Mouse (Mus musculus) right cerebral cortex, postnatal 25 days (tissue): ENCODE results near the gene Nans.

Experiments used
- DNase-seq: peaks from one replicate; pipeline ENCODE4 v3.0.0; 2022

The Nans gene

DNA sequence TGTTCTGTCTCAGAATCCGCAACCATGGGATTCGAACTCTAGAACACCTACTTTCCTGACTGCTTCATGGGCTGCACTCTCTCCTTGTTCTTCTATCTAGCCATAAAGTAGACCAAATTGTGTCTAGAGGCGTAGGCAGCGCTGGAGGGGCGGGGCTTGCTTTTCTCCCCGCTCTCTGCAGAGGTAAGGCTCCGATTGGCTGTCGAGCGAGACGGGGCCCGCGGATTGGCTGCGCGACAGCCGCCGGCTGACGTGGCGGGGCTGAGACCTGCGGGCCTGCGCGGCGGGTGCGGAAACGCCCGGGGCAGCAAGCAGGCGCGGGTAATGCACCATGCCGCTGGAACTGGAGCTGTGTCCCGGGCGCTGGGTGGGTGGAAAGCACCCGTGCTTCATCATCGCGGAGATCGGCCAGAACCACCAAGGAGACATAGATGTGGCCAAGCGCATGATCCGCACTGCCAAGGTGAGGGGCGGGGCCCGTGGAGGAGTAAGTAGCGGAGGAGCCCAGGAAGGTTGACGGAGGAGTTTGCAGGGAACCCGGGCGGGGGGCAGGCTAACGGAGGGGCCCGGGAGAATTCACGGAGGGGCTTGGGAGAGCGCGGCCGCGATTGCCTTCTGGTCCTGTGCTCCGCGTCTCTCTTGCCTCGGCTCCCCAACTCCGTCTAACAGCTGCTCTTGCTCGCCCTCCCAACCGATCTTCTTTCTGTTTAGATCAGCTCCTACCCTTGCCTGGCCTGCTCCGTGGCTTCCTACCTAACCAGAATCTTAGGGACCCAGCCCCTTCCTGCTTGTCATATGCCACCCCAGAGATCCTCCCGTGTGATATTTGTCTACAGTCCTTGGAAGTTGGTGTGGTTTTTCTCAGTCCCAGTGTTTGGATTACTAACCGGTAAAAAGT is at the start of gene Nans:
Gene Nans, plus strand, starts transcription at position 221 of the 898 bp plus-strand sequence.
- peak; percentile 95 for DNase-seq

DNA sequence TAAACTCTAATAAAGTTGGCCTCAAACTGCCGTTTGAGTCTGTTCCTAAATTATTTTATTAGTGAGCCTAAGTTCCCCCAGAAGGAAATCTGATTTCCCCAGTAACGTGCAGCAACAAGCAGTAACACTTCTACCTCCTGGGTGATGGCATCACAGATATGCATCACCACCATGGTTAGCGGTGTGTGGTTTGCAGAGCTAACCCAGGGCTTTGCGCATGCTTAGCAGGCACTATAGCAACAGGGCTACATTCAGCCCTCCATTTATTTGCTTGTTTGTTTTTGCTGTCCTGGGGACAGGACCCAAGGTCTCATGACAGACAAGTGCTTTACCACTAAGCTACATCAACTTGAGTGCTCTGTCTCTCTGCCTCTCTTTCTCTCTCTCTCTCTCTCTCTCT is 46.5 kb upstream of the Nans start:
- no peak for DNase-seq

DNA sequence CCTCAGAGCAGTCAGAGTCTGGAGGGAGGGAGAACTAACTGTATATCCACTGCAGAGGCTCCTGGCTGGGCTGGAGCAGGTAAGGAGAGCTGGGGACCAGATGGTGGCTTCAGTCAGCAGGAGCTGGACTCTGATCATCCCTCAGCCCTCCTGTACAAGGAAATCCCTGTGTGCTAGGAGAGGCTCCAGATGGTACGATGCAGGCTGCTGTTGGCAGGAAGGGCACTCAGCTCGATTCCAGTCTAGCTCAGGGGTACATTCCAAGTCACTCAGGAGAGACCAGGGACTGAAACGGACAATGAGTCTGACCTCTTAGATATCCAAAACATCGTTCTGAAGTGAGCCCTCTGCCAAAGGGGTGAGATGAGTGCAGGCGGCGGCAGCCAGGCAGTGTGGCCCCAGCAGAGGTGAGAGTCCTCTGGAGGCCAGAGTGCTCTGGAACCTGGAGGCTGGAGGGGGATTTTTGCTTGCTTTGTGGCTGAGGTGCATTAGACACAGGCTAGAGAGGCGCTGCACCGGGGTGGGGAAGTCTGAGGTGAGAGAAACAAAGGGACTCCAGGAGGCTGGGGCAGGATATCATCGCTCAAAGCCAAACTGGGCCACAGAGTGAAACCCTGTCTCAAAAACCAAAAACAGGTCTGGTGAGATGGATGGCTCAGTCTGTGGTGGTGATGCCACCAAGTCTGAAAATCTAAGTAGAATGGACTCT is 43.7 kb upstream of the Nans start:
- DNase-seq: no peak

DNA sequence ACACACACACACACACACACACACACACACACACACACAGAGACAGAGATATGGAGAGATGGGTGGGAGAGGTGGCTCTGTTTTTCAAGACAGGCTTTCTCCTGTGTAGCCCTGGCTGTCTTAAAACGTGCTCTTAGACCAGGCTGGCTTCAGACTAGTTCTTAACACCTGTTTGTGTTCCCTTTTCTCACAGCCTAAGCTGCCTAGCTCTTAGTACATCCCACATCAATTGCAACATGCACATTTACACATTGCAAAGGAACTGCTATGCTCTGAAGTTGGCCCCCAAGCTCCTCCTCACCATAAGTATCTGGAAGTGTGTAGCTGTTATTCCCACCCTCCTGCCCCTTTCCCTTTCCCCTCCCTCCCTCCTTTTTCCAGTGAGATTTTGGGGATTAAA is 41.6 kb upstream of the Nans start:
- no peak for DNase-seq

DNA sequence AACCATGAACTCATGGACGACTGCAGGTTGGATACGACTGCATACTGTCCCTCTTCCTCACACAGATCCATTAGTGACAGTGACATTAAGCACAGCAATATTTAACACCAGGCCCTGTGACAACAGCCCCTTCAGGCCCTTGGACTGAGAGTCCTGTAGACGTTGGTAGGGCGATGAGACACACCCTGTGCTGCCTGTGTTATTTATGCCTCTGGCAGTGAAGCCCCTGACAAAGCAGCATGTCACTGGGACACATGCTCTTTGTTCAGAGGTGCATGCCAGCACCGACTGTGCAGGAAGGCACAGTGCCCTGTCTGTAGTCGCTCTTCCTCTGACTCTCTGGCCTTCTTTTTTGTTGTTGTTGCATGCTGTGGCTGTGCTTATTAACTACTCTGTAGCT is 40.2 kb upstream of the Nans start:
- no peak for DNase-seq

DNA sequence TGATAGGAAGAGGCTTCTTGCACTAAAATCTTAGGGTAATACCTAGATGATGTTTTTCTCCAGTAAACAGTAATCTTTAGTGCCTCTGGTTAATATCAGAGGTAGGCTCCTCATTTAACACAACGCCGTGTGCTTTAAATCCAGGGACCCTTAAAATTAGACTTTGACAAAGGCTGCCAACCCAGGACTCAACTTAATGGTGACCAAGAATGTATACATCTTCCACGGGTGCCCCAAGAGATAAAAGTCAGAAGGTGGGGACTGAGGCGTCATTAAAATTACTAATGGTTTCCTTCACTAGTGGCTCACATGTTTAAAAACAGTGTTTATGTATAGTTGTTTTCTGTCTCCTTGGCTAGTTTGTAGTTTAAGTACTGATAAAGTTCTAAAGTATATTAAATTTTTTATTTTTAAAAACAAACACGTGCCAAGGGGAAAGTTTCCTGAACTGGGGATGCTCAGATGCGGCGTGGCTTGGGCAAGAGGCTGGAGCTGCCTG is 39.0 kb upstream of the Nans start:
- no peak for DNase-seq

DNA sequence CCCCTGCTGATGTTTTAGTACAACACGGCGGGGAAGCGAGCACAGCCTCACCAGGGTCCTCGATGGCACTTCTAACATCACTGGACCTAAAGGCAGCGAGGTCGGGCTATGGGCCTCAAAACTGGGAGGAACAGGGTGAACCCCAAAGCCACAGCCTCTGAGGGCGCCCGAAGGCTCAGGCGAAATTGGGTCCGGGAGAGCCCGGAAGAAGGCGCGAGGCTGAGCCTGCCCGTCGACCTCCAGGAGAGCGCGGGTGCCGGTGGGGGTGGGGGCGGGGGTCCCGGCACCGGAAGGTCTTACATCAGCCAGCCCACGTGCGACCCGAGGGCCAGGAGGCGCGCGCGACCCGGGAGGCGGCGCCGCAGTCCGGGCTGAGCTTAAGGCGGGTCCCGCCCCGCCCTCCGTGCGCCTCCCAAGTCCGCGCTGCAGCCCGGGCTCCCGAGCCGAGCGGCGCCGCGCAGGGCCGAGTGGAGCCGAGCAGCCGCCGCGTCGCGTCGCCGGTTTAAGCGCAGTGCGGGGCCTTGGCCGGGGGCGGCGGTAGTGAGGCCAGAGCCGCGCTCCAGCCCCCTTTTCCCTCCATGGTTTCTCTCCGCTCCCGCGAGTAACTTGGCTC is 38.4 kb upstream of the Nans start, which contains the start of gene Anp32b:
Gene Anp32b, plus strand, starts transcription at position 384 of the 613 bp plus-strand sequence.
- peak; percentile 92 for DNase-seq

DNA sequence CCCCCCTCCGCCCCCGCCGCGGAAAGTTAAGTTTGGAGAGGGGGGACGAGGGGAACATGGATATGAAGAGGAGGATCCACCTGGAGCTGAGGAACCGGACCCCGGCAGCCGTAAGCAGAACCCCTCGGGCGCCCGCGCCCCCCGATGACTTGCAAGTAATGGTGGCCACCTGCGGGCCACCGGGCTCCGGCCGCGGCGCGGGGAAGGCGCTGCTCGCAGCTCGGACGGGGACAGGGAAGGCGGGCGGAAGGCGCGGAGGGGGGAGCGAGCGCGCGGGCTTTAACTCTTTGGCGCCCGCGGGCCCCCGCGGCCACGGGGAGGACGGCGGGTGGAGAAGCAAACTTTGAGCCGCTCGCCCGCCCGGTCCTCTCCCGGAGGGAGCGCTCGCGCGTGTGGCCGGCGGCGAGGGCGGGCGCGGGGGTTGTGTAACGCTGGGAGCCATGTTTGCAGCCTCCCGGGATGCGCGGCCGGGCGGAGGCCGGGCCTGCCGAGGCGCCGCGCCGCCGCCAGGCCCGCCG is 37.7 kb upstream of the Nans start:
- DNase-seq: peak; percentile 84

DNA sequence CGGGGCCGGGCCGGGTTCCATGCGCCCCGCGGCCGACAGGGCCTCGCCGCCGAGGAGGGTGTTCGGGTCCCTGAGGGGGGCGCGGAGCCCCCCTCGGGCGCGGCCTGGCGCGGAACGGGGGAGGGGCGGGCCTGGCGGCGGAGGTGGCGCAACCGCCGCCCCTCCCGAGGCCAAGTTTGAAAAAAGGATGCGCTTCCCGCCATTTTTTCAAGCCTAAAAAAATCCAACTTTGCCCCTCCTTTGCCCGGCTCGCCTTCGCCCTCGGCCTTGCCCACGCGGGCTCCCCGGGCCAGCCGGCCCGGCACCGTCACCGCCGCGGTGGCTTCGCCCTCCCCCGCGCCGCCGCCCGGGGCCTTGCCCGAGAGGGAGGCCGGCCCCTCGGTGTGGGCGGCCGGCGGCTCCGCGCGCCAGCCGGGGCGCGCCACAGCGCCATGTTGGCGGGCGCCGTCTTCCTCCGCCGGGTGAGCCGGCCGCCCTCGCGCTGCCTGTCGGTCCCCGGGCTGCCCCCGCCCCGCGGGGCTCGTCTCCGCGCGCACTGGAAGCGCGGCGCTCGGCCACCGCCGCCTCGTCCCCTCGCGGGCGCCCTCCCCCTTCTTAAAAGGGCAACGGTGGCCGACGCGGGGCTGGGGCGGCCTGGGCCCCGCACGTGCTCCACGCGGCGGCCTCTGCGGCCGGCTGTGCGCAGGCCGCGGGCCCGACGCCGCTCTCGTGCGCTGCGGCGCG is 37.1 kb upstream of the Nans start:
- peak; percentile 84 for DNase-seq

DNA sequence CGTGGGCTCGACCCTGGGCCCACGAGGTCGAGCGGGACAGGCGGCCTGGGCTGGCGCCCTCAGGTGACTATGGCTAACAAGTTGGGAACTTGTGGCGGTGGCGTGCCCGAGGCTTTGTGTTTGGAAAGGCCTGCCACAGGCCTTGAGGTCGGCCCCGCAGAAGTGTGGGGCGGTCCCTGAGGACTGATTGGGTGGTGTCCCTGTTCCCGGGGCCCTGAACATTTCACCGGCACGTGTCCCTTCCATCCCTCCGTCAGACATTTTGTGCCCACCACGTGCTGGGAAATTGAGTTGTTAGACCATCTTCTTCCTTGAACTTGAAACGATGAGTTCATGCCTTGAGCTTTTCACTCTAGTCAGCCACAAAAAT is 36.6 kb upstream of the Nans start:
- peak; percentile 48 for DNase-seq

DNA sequence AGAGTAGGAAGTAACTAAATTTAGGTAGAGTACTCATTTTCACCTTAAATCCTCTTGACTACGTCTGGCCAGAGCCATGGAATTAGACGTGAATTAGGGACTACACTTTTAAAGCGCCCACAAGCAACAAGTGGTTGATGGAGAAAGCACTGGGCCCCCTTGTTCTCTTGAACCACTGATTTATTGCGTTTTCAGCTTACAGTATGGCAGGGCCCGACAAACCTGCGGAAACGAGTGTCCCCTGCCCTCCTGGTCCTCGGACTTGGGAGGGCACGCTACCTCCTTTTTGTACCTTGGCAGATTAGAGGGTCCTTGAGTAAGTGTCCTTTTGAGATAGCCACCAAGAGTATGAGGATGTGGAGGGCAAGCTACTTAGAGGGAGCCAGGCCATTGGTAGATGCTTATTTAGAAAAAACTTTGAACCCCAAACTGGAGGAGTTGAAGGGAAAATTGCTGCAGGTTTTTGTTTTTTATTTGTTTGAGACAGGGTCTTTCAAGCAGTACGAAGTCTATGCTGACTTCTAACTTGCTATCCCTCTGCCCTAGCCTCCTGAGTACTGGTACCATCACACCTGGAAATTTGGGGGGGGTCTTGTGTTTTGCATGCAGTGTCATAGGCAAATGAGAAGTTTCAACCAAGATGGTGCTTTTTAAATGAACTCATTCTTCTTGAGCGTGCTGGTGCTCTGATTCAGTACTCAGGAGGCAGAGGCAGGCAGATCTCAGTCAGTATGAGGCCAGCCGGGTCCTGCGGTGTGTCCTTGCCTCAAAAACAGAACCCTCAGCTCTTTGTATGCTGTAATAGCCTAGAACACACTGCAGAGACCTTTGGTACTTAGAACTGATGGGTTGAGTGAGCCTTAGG is 36.0 kb upstream of the Nans start:
- DNase-seq: no peak

DNA sequence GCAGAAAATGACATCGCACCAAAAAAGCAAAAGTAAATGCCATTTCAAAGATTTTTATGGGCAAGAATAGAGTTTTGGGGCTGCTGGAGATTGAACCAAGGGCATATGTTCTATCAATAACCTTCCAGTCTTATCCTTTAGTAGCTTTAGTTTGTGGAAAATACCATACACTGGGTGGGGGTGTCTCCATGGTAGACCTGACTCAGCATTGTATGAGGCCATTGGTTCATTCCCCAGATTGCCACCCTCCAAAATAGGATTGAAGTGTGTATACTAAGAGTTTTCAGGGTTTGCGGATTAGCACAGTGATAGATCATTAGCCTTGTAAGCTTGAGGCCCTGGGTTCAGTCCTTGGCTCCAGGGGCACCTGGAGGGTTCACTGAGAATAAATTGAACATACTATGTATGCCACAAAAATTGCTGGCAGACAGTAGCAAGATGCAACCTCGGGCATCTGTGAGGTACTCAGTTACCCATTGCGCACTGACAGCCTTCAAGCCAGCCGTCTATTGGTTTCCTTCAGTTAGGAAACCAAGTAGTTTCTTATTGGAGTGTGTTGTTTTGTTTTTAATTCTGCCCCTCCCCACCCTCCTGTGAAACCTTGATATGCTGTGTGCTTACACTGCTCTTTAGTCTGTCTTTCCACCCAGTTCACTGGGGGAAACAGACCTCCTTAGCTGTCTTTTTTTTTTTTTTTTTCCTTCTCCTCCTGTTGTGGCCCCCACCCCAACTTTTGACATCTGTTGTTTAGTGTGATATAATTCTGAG is 34.8 kb upstream of the Nans start:
- DNase-seq: no peak

DNA sequence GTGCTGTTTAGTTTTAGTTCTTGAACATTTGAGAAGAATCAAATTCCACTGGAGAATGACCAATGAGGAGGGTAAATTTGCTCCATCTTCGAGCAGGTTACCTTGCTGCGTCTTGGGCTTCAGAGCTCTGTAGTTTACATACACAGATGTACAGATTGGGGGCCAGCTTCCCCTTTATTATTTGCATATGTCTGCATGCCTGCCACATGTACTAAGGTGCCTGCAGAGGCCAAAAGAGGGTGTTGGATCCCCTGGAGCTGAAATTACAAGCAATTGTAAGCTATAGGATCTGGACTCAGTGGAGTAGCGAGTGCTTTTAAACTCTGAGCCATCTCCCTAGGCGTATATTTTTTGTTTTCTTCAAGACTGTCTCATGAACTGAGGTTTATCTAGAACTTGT is 32.3 kb upstream of the Nans start:
- DNase-seq: no peak

DNA sequence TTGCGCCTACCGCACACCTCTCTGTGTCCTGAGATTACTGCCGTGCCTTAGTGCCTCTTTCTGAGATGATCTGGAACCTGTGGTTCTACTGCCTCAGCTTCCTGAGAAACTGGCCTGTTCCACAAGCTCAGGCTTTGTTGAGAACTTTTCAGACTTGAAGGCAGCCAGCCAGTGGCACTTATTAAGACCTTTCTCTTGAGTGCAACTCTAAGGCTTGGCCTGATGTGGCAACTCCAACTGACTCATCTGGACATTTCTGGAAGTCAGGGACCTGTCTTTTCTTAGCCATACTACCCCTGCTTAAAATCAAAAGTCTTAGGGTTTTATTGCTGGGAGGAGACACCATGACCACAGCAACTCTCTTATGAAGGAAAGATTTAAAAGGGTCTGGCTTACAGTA is 31.9 kb upstream of the Nans start:
- no peak for DNase-seq

DNA sequence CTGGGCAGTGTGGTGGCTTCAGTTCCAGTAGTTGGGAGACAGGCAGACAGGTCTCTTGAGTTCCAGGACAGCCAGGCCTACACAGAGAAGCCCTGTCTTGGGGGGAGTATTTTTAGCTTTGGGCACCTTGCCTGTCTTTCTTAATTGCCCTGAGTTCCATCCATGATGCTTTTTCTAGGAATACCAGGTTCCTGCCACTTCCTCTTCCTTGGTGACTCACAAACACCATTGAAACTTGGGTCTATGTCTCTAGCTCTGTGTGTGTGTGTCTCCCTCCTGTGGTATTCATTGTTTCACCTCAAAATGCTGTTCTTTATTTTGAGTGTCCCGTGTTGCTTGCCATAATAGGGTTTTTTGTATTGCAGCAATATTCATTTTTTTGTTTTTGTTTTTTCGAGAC is 30.6 kb upstream of the Nans start:
- no peak for DNase-seq

DNA sequence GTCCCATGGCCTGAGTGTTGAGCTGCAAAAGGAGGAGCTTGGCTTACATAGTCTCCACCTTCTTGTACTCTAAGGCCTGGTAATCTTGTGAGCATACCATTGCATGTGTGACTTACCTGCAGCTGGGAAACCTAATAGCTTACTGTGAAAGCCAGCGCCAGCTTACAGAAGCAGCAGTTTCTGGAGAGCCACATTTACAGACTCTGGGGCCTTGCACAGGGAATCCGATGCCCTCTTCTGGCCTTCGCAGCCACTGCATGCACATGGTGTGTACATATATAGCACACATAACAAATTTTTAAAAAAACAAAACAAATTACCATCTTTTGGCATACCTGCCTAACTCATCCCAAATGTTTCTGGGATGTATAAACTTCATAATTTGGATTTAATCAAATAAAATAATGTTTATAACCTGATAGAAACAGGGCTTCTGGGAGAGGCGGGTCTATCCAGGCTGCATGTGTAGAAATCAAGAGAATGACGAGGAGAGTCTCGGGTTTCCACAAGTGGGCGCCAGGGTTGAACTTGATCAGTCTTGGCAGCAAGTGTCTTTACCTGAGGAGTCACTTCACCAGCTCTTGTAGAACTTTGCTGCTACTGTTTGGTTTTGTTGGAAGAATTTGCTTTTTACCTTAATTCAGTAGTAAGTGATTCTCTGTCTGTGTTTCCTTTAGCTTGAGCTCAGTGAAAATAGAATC is 25.8 kb upstream of the Nans start:
- no peak for DNase-seq

DNA sequence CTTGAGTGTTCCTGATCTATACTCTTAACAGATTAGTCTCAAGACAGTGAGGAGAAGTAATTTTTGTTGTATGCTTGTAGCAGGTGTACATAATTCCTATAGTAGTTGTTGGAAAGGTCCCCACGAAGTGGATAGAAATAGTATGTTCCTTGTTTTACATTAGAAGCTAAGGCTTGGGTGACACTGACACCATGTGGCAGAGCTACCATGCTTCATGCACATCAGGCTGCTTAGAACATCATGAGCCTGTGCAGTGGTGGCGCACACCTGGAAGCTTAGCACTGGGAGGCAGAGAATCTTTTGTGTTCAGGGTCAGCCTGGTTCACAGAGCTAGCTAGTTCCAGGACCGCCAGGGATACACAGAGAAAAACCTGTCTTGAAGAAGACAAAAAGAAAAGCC is 23.3 kb upstream of the Nans start:
- no peak for DNase-seq

DNA sequence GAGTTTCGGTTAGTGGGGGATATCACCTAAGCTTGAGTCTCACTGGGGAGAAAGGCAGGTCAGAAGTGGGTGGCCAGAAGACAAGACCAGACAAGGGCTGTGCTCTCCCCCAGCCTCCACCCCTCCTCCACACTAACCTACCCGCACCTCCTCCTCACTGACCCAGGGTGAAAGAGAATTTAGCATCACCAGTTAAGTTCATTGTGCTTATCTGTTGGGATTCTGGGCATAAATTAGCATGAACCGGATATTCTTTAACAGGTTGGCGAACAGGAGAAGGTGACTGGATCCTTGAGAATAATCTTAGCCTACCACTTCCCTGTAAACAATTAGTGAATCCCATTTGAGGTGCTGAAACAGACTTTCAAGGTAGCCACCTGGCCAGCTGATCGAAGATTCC is 13.9 kb upstream of the Nans start:
- DNase-seq: no peak

DNA sequence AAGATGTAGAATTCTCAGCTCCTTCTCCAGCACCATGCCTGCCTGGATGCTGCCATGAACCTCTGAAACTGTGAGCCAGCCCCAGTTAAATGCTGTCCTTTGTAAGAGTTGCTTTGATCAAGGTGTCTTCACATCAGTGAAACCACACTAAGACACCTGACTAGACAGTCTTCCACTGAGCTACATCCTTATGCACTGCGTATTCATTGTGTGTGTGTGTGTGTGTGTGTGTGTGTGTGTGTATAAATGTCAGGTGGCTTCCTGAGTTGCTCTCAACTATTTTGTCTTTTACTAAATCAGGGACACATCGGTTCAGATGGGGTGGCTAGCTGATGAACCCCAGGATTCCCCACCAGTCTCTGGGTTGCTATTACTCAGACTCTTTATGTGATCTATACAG is 10.0 kb upstream of the Nans start:
- no peak for DNase-seq

DNA sequence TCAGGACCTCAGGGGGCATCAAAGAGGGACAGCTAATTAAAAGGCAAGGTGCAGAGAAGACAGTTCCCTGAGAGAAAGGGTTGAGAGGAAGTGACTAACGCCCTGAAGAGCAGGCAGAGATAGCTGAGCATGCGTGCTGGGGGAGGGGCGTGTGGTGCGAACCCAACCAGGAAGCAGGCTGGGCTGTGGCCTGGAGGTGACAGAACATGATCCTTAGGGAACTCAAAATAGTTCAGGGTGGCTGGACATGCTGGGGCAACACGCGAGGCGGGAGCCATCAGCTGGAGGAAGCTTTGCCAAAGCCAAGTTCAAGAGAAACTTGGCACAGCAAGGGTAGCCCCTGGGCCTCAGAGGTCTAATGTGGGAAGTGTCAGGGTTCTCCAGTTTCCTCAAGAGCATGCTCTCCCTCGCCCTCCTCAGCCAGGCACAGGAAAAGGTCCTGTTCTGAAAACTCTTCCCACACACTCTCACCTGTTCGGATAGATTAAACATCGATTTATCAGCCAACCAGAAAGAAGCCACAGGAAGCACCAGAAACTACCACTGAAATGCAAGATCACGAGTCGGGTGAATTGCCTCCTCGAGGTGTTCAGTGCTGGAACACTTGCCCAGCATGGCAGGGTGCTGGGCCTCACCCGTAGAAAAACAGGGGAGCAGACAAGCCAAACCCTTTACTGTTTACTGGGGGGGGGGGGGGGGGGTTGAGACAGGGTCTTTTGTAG is 3.2 kb upstream of the Nans start:
- peak; percentile 38 for DNase-seq
